Mouse (Mus musculus) hindbrain, embryonic 10.5 days (tissue): Measurements from ENCODE around the gene S100a5. TPM values are rescaled to one million over a fixed set of nuclear protein-coding genes. Genes with fewer than 3 reads are reported as not detected.
A peak's percentile ranks its signal among the peaks of the same experiment; 100 is the strongest.

Experiments
- DNase-seq: peaks from one replicate; pipeline ENCODE4 v3.0.0-alpha.2; 2017; ENCODE audit warnings: low spot score
- H3K27ac ChIP-seq: fragments of 300-500 bp; sonication (generic); 2 replicates; pipeline ENCODE4 v1.5.1; 2016; ENCODE audit warnings: mild to moderate bottlenecking, moderate library complexity
- H3K27me3 ChIP-seq: fragments of 300-500 bp; sonication (generic); 2 replicates; pipeline ENCODE4 v1.6.1; 2016; ENCODE audit warnings: mild to moderate bottlenecking; ENCODE audit not compliant: poor library complexity, insufficient read depth, severe bottlenecking
- H3K36me3 ChIP-seq: fragments of 300-500 bp; sonication (generic); 2 replicates; pipeline ENCODE4 v1.6.1; 2016; ENCODE audit warnings: mild to moderate bottlenecking, moderate library complexity
- H3K4me1 ChIP-seq: fragments of 300-500 bp; sonication (generic); replicated peaks from 2 replicates; pipeline ENCODE4 v1.6.1; 2016; ENCODE audit warnings: mild to moderate bottlenecking
- H3K4me3 ChIP-seq: fragments of 300-500 bp; sonication (generic); 2 replicates; pipeline ENCODE4 v1.5.1; 2016; ENCODE audit warnings: mild to moderate bottlenecking, moderate library complexity
- H3K9me3 ChIP-seq: fragments of 300-500 bp; sonication (generic); 2 replicates; pipeline ENCODE4 v1.6.1; 2016; ENCODE audit warnings: mild to moderate bottlenecking, moderate library complexity
- WGBS: fragments of 180-500 bp; shearing (Covaris S2); methylation state at CpG from one replicate; pipeline ENCODE4 v1.1.7; 2016; 5-methylcytosine and 5-hydroxymethylcytosine counted together
- polyA plus RNA-seq: library from polyadenylated mRNA; unstranded; fragments of >200 nt; fragmentation: Nextera tagmentation; extraction: Ambion mirVana; gene quantifications from 2 replicates; pipeline ENCODE4 v1.2.1, GENCODE M21; 2016

Gene S100a5
- polyA plus RNA-seq, 1 experiment from 2014 or later: not detected

DNA sequence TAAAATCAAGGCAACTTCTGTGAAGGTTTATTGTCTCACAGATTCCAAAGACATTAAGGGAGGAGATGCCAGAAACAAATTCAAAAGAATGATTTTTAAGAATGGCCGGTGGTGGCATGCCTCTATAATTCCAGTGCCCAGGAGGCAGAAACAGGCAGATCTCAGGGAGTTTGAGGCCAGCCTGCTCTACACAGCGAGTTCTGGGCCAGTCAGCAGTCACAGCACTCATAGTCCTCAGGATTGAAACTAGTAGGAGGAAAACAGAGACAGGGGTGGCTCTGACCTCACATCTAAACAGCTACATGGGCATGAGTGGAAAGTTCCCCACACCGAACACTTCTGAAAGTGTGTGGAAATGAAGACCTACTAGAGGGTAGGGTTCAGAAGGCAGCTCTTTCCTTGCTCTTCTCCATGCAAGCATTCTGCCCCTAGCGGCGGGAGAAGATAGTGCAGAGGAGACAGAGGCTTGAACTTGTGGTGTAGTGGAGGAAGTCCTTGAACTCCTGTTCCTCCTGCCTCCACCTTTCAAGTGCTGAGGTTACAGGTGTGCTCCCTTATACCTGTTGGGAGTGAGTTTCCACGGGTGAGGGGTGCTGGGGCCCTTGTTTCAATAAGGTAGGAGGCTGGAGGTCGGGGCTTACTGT lies 31.3 kb downstream of the S100a5 start:
- H3K4me3 ChIP-seq: no peak overlapping the region
- 52% methylated on average over 7 of the region's 7 CpGs for WGBS
- no peaks in the 10 kb centered on the region for H3K4me1 ChIP-seq
- no peaks in the 10 kb centered on the region for H3K27me3 ChIP-seq
- DNase-seq: peak; percentile 39
- no peak overlapping the region for H3K27ac ChIP-seq
- H3K36me3 ChIP-seq: no peaks in the 10 kb centered on the region
- no peaks in the 10 kb centered on the region for H3K9me3 ChIP-seq

DNA sequence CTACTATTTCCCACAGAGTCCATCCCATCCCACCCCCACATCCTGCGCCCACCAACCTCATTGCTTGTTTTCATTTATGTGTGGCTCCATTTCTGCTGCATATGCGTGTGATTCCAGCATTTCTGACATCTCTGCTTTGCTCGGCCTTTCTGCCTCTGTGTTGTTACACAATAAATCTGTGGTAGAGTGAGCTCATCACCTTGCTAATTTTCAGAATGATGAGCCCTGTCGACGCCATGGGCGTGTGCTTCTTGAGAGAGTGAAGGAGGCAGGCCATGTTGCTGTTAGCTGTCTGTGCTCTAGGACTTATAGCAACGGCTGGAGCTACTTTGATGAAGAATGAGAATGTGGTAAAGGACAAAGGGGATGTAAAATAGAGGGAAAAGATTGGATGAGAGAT lies 32.7 kb downstream of the S100a5 start:
- Histone ChIP-seq H3K27me3 (no peaks in the 10 kb centered on the region), H3K9me3 (no peaks in the 10 kb centered on the region), H3K36me3 (no peaks in the 10 kb centered on the region), H3K27ac (no peak overlapping the region), H3K4me1 (no peaks in the 10 kb centered on the region), H3K4me3 (no peak overlapping the region)
- DNase-seq: no peak
- WGBS: 86% methylated on average over 7 of the region's 7 CpGs

GRCm38 (mm10) chr3:90644220-90644619 lies 35.9 kb downstream of the S100a5 start:
- H3K27me3 ChIP-seq: no peaks in the 10 kb centered on the region
- no peaks in the 10 kb centered on the region for H3K4me1 ChIP-seq
- no peaks in the 10 kb centered on the region for H3K36me3 ChIP-seq
- H3K4me3 ChIP-seq: no peak overlapping the region
- DNase-seq: peak; percentile 15
- WGBS: 50% methylated on average over 3 of the region's 3 CpGs
- no peak overlapping the region for H3K27ac ChIP-seq
- H3K9me3 ChIP-seq: no peaks in the 10 kb centered on the region

- Histone ChIP-seq H3K27ac (no peak overlapping the region), H3K4me3 (no peak overlapping the region), H3K9me3 (no peaks in the 10 kb centered on the region), H3K27me3 (no peaks in the 10 kb centered on the region), H3K4me1 (no peaks in the 10 kb centered on the region), H3K36me3 (no peaks in the 10 kb centered on the region)
- 78% methylated on average over 1 of the region's 1 CpGs for WGBS
- DNase-seq: no peak
Observed at GRCm38 (mm10) chr3:90647291-90647690, 39.0 kb downstream of the S100a5 start.

DNA sequence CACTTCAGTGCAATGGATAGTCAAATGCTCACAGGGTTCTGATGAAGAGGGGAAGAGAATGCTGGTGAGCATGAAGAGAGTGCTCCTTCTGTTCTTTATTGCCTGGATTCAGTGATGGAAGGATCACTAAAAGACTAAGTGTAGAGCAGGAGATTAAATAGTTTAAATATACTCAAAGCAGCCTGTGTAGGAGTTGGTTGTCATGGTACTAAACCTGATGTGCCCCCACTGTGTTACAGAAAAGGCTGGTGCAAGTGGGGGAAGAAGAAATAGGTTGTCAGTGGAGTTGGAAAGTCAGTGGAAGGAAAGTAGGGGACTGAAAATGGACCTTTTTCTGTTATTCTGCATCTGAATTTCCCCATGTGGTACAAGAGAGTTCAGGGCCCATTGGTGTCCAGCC lies 40.7 kb downstream of the S100a5 start:
- no peaks in the 10 kb centered on the region for H3K4me1 ChIP-seq

DNA sequence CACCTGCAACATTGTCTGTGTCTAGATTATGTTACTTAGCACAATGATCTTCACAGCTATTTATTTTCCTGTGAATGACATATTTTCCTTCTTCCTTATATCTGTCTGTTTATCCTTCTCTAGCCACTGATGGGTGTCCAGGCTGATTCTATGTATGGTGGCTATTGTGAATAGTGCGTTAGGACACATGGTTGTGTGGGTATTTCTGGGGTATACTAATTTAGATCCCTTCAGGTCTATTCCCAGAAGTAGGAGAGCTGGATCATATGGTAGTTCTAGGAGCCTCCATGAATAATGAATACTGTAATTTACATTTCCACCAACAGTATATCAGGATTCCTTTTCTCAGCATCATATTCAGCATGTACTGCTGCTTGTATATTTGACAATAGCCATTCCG lies 41.5 kb downstream of the S100a5 start:
- H3K9me3 ChIP-seq: no peaks in the 10 kb centered on the region
- no peak for DNase-seq
- no peaks in the 10 kb centered on the region for H3K27me3 ChIP-seq
- H3K4me1 ChIP-seq: no peaks in the 10 kb centered on the region
- H3K4me3 ChIP-seq: no peak overlapping the region
- 86% methylated on average over 2 of the region's 2 CpGs for WGBS
- H3K36me3 ChIP-seq: no peaks in the 10 kb centered on the region
- H3K27ac ChIP-seq: no peak overlapping the region

More for the DNA sequence above, 40.7 kb downstream of the S100a5 start:
- DNase-seq: no peak
- Histone ChIP-seq H3K9me3 (no peaks in the 10 kb centered on the region), H3K27me3 (no peaks in the 10 kb centered on the region), H3K36me3 (no peaks in the 10 kb centered on the region), H3K4me3 (no peak overlapping the region), H3K27ac (no peak overlapping the region)

- no peaks in the 10 kb centered on the region for H3K4me1 ChIP-seq
- H3K9me3 ChIP-seq: no peaks in the 10 kb centered on the region
- no peak overlapping the region for H3K27ac ChIP-seq
- no peaks in the 10 kb centered on the region for H3K27me3 ChIP-seq
- H3K4me3 ChIP-seq: no peak overlapping the region
- peak; percentile 69 for DNase-seq
- 35% methylated on average over 5 of the region's 5 CpGs for WGBS
- no peaks in the 10 kb centered on the region for H3K36me3 ChIP-seq
Observed at GRCm38 (mm10) chr3:90652878-90653508, 44.7 kb downstream of the S100a5 start.

GRCm38 (mm10) chr3:90653717-90654116 lies 45.4 kb downstream of the S100a5 start, which contains the start of gene S100a7a:
Gene S100a7a (plus strand): TSS chr3:90654017.
- Histone ChIP-seq H3K27me3 (no peaks in the 10 kb centered on the region), H3K9me3 (no peaks in the 10 kb centered on the region), H3K4me3 (no peak within 1 kb of the TSS), H3K27ac (no peak within 1 kb of the TSS), H3K4me1 (no peaks in the 10 kb centered on the region), H3K36me3 (no peaks in the 10 kb centered on the region)
- no peak for DNase-seq

GRCm38 (mm10) chr3:90657405-90657804 lies 49.1 kb downstream of the S100a5 start:
- no peak overlapping the region for H3K4me3 ChIP-seq
- no peaks in the 10 kb centered on the region for H3K9me3 ChIP-seq
- no peak for DNase-seq
- WGBS: 80% methylated on average over 4 of the region's 4 CpGs
- H3K36me3 ChIP-seq: no peaks in the 10 kb centered on the region
- H3K27me3 ChIP-seq: no peaks in the 10 kb centered on the region
- H3K4me1 ChIP-seq: no peaks in the 10 kb centered on the region
- no peak overlapping the region for H3K27ac ChIP-seq

- no peaks in the 10 kb centered on the region for H3K36me3 ChIP-seq
- no peaks in the 10 kb centered on the region for H3K9me3 ChIP-seq
- H3K4me1 ChIP-seq: no peaks in the 10 kb centered on the region
- H3K4me3 ChIP-seq: no peak overlapping the region
- no peaks in the 10 kb centered on the region for H3K27me3 ChIP-seq
- H3K27ac ChIP-seq: no peak overlapping the region
- no peak for DNase-seq
Observed at GRCm38 (mm10) chr3:90659364-90660044, 51.2 kb downstream of the S100a5 start.

Other genes with a start within 250 kb of the S100a5 start
- 28.5 and 29.1 TPM in 2 replicates for gene Slc27a3, start 218.6 kb upstream of the S100a5 start, polyA plus RNA-seq
- 37.6 and 39.7 TPM in 2 replicates for gene Ints3, start 174.9 kb upstream of the S100a5 start, polyA plus RNA-seq
- 3.0 TPM in 2 replicates for gene Npr1, start 142.7 kb upstream of the S100a5 start, polyA plus RNA-seq
- gene Ilf2, start 132.4 kb upstream of the S100a5 start, polyA plus RNA-seq: 315 and 340 TPM in 2 replicates
- 60.9 and 69.1 TPM in 2 replicates for gene Snapin, start 117.5 kb upstream of the S100a5 start, polyA plus RNA-seq
- gene Chtop, start 99.0 kb upstream of the S100a5 start, polyA plus RNA-seq: 174 and 182 TPM in 2 replicates
- 7.5 and 7.7 TPM in 2 replicates for gene S100a1, start 94.1 kb upstream of the S100a5 start, polyA plus RNA-seq
- gene S100a13, start 94.1 kb upstream of the S100a5 start, polyA plus RNA-seq: 11.7 and 13.1 TPM in 2 replicates
- not detected in 2 replicates for gene S100a14, start 81.7 kb upstream of the S100a5 start, polyA plus RNA-seq
- gene S100a16, start 71.3 kb upstream of the S100a5 start, polyA plus RNA-seq: 46.6 and 47.9 TPM in 2 replicates
- 0.24 and 0.27 TPM in 2 replicates for gene S100a3, start 47.9 kb upstream of the S100a5 start, polyA plus RNA-seq
- not detected in 2 replicates for gene S100a2, start 18.3 kb upstream of the S100a5 start, polyA plus RNA-seq
- gene Gm42674, start 6.6 kb upstream of the S100a5 start, polyA plus RNA-seq: not detected in 2 replicates
- not detected in 2 replicates for gene S100a4, start 4.8 kb upstream of the S100a5 start, polyA plus RNA-seq
- gene S100a6, start 4.4 kb downstream of the S100a5 start, polyA plus RNA-seq: 14.4 and 18.3 TPM in 2 replicates
- gene S100a7a, start 45.5 kb downstream of the S100a5 start, polyA plus RNA-seq: not detected in 2 replicates
- not detected in 2 replicates for gene S100a8, start 60.5 kb downstream of the S100a5 start, polyA plus RNA-seq
- not detected in 2 replicates for gene S100a9, start 87.2 kb downstream of the S100a5 start, polyA plus RNA-seq
- not detected in 2 replicates for gene Pglyrp4, start 118.4 kb downstream of the S100a5 start, polyA plus RNA-seq
- gene Gm5849, start 169.4 kb downstream of the S100a5 start, polyA plus RNA-seq: not detected in 2 replicates